Mouse (Mus musculus) testis, adult 2 months (tissue): ENCODE data around the gene Glp2r.

Experiments
- CTCF ChIP-seq: fragments of 200-500 bp; IDR thresholded peaks from 2 replicates; pipeline ENCODE4 v1.5.1; 2012; ENCODE audit warnings: low read depth, mild to moderate bottlenecking, inconsistent platforms, low read length, moderate library complexity; ENCODE audit not compliant: control insufficient read depth, insufficient read depth, insufficient replicate concordance
- POLR2A ChIP-seq: fragments of 200-500 bp; IDR thresholded peaks from 2 replicates; pipeline ENCODE4 v1.6.1; 2012; ENCODE audit warnings: low read depth, mild to moderate bottlenecking, inconsistent platforms, low read length, moderate library complexity; ENCODE audit not compliant: control insufficient read depth

GRCm38 (mm10) chr11:67679300-67679699, 91.7 kb downstream of the Glp2r start:
- TF ChIP-seq CTCF (no peak), POLR2A (no peak)
